Mouse (Mus musculus) adrenal gland, adult 10 weeks (tissue): ENCODE measurements around the gene Krt23. TPM values are rescaled to one million over a fixed set of nuclear protein-coding genes. Genes with fewer than 3 reads are reported as not detected.

ENCODE experiments used
- polyA plus RNA-seq: library from polyadenylated mRNA; stranded (reverse); fragments of 350-450 nt; fragmentation: Illumina TruSeq; extraction: RNeasy Lipid Tissue Mini Kit (QIAGEN cat#74804); gene quantifications from one replicate; pipeline ENCODE4 v1.2.3, GENCODE M21; 2014; ENCODE audit warnings: low read depth, low replicate concordance

Gene Krt23
- polyA plus RNA-seq, result not detected

GRCm38 (mm10) chr11:99492733-99493573 is at the start of gene Krt23:
Gene Krt23 (minus strand): TSS chr11:99493137.

GRCm38 (mm10) chr11:99521288-99521860 is 28.4 kb upstream of the Krt23 start, which contains the start of gene Krt39:
Gene Krt39 (minus strand): TSS chr11:99521338.

GRCm38 (mm10) chr11:99437972-99438371 is 55.0 kb downstream of the Krt23 start, which contains the start of gene Krt20:
Gene Krt20 (minus strand): TSS chr11:99438150.

Other genes with a start within 250 kb of the Krt23 start
- gene Krt222, start 249.1 kb downstream of the Krt23 start, polyA plus RNA-seq, result 6.1 TPM
- gene Krt24, start 207.9 kb downstream of the Krt23 start, polyA plus RNA-seq, result not detected
- not detected for gene Krt25, start 170.2 kb downstream of the Krt23 start, polyA plus RNA-seq
- not detected for gene Krt26, start 155.2 kb downstream of the Krt23 start, polyA plus RNA-seq
- not detected for gene Krt27, start 142.0 kb downstream of the Krt23 start, polyA plus RNA-seq
- gene Krt28, start 118.2 kb downstream of the Krt23 start, polyA plus RNA-seq, result not detected
- gene Krt10, start 103.8 kb downstream of the Krt23 start, polyA plus RNA-seq, result 14.8 TPM
- not detected for gene Krt12, start 70.9 kb downstream of the Krt23 start, polyA plus RNA-seq
- not detected for gene Krt20, start 55.0 kb downstream of the Krt23 start, polyA plus RNA-seq
- not detected for gene Krt39, start 28.2 kb upstream of the Krt23 start, polyA plus RNA-seq
- not detected for gene Krt40, start 50.0 kb upstream of the Krt23 start, polyA plus RNA-seq
- not detected for gene Krtap3-3, start 57.7 kb upstream of the Krt23 start, polyA plus RNA-seq
- not detected for gene Krtap3-2, start 63.7 kb upstream of the Krt23 start, polyA plus RNA-seq
- not detected for gene Gm11939, start 66.3 kb upstream of the Krt23 start, polyA plus RNA-seq
- gene Krtap3-1, start 73.5 kb upstream of the Krt23 start, polyA plus RNA-seq, result not detected
- not detected for gene Krtap1-5, start 87.9 kb upstream of the Krt23 start, polyA plus RNA-seq
- gene Krtap1-4, start 90.5 kb upstream of the Krt23 start, polyA plus RNA-seq, result not detected
- gene Krtap1-3, start 98.2 kb upstream of the Krt23 start, polyA plus RNA-seq, result not detected
- gene Krtap9-3, start 105.0 kb upstream of the Krt23 start, polyA plus RNA-seq, result not detected
- not detected for gene Gm11938, start 110.2 kb upstream of the Krt23 start, polyA plus RNA-seq
- gene Gm11937, start 117.1 kb upstream of the Krt23 start, polyA plus RNA-seq, result not detected
- not detected for gene Krtap2-4, start 121.7 kb upstream of the Krt23 start, polyA plus RNA-seq
- gene Gm11562, start 127.3 kb upstream of the Krt23 start, polyA plus RNA-seq, result not detected
- not detected for gene Krtap4-1, start 135.1 kb upstream of the Krt23 start, polyA plus RNA-seq
- gene Krtap4-2, start 141.9 kb upstream of the Krt23 start, polyA plus RNA-seq, result not detected
- not detected for gene Krtap4-7, start 151.0 kb upstream of the Krt23 start, polyA plus RNA-seq
- gene Gm11555, start 157.1 kb upstream of the Krt23 start, polyA plus RNA-seq, result not detected
- gene Gm11563, start 165.8 kb upstream of the Krt23 start, polyA plus RNA-seq, result not detected
- not detected for gene Krtap4-6, start 172.8 kb upstream of the Krt23 start, polyA plus RNA-seq
- gene Gm14190, start 197.6 kb upstream of the Krt23 start, polyA plus RNA-seq, result not detected
- gene Gm14180, start 241.2 kb upstream of the Krt23 start, polyA plus RNA-seq, result not detected